In the genomic region with DNA sequence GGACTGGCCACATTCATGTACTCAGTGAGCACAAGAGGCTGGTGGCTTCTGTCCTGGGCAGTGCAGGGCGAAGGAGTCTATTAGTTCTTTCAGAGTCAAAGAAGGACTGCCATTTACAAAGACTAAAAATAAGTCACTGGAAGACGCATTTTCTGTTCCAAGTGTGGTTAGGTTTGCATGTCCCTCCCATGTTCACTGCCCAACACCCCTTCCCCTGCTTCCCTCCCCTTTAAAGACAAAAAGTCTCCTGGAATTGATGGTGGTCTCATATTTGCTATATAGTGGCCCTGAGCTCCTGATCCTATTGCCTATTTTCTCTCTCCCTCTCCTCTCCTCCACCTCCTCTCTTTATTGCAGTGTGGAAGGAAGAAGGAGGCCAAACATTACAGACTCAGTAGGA, we compare ENCODE assay signal across 27 mouse cellular contexts. TPM values are rescaled to one million over a fixed set of nuclear protein-coding genes. Genes with fewer than 3 reads are reported as not detected.
"Had no signal": no experiment of that assay in that cellular context is flagged by ENCODE, and none has a peak within 500 bp of the region (broad histone marks: within the 10 kb centered on the region; RNA-seq: fewer than 3 reads in every experiment).

No protein-coding gene starts in this region.

- H3K9ac ChIP-seq: heart, embryonic 13.5 days; heart, embryonic 15.5 days; hindbrain, embryonic 13.5 days; hindbrain, embryonic 15.5 days; kidney, embryonic 15.5 days; limb, embryonic 13.5 days; limb, embryonic 15.5 days; liver, embryonic 14.5 days had no signal

- H3K27ac ChIP-seq: heart, embryonic 13.5 days; heart, embryonic 15.5 days; hindbrain, embryonic 13.5 days; hindbrain, embryonic 15.5 days; hindbrain, postnatal 0 days; kidney, embryonic 15.5 days; kidney, postnatal 0 days; layer of hippocampus, adult 2 months; left cerebral cortex, adult 2 months; limb, embryonic 13.5 days; limb, embryonic 15.5 days; liver, embryonic 14.5 days had no signal

- H3K4me1 ChIP-seq: heart, embryonic 15.5 days; hindbrain, embryonic 13.5 days; kidney, embryonic 15.5 days; limb, embryonic 13.5 days; limb, embryonic 15.5 days had no signal

- H3K4me3 ChIP-seq: heart, embryonic 13.5 days; heart, embryonic 15.5 days; hindbrain, embryonic 13.5 days; hindbrain, embryonic 15.5 days; kidney, embryonic 15.5 days; layer of hippocampus, adult 2 months; left cerebral cortex, adult 2 months; limb, embryonic 13.5 days; limb, embryonic 15.5 days had no signal

- H3K27me3 ChIP-seq: heart, embryonic 13.5 days; heart, embryonic 15.5 days; hindbrain, embryonic 13.5 days; hindbrain, embryonic 15.5 days; kidney, embryonic 15.5 days; limb, embryonic 13.5 days; limb, embryonic 15.5 days had no signal

- H3K4me2 ChIP-seq: heart, embryonic 11.5 days; heart, embryonic 13.5 days; heart, embryonic 15.5 days; hindbrain, embryonic 13.5 days; hindbrain, embryonic 15.5 days; kidney, embryonic 15.5 days; limb, embryonic 13.5 days; limb, embryonic 15.5 days; liver, embryonic 11.5 days had no signal

- H3K9me3 ChIP-seq: heart, embryonic 13.5 days; heart, embryonic 15.5 days; hindbrain, embryonic 13.5 days; hindbrain, embryonic 15.5 days; kidney, embryonic 15.5 days; limb, embryonic 13.5 days; limb, embryonic 15.5 days had no signal

- ATAC-seq: hindbrain, postnatal 0 days; intestine, embryonic 16.5 days had no signal

- DNase-seq: gastrocnemius, postnatal 14 days; gastrocnemius, postnatal 36 days; heart, postnatal 36 days; kidney, adult 11 months; kidney, adult 2 months; kidney, adult 9 months; kidney, postnatal 14 days; kidney, postnatal 4 days; left cerebral cortex, postnatal 4 days; lung, adult 18-20 months had no signal

RNA-seq across cellular contexts. Expression of gene Sgo1, which starts 33.2 kb away (rescaled TPM):
- total RNA-seq: gastrocnemius, adult 18-20 months; gastrocnemius, adult 8-10 months had no signal
